Mouse (Mus musculus): Measurements from ENCODE around the gene Pvr.

The Pvr gene

GRCm38 (mm10) chr7:19871137-19871621, 49.8 kb downstream of the Pvr start:
- DNase-seq (ENCODE audit: low read depth) = no peak

GRCm38 (mm10) chr7:19867751-19868399, 53.1 kb downstream of the Pvr start:
- no peak for DNase-seq (ENCODE audit: low read depth)

GRCm38 (mm10) chr7:19866490-19866889, 54.5 kb downstream of the Pvr start:
- no peak for DNase-seq (ENCODE audit: low read depth)

- no peak for DNase-seq (ENCODE audit: low read depth)
Observed at GRCm38 (mm10) chr7:19865246-19866036, 55.5 kb downstream of the Pvr start.

GRCm38 (mm10) chr7:19864241-19864640, 56.7 kb downstream of the Pvr start:
- DNase-seq (ENCODE audit: low read depth) = no peak

GRCm38 (mm10) chr7:19861199-19861598, 59.8 kb downstream of the Pvr start, which contains the start of gene Ceacam16:
Ceacam16 (minus strand) TSS chr7:19861299.
- no peak for DNase-seq (ENCODE audit: low read depth)

- no peak for DNase-seq (ENCODE audit: low read depth)
Observed at GRCm38 (mm10) chr7:19859740-19860139, 61.2 kb downstream of the Pvr start.

GRCm38 (mm10) chr7:19856283-19856682, 64.7 kb downstream of the Pvr start:
- DNase-seq (ENCODE audit: low read depth) = no peak

GRCm38 (mm10) chr7:19855663-19856062, 65.3 kb downstream of the Pvr start:
- DNase-seq (ENCODE audit: low read depth) = no peak
